Mouse (Mus musculus) layer of hippocampus, adult 8-10 months (tissue): ENCODE measurements at regions not wholly inside any gene's neighbourhood (a gene's known extent, or its start where the extent isn't known, plus 50 kb on each side); places are given as distances from the start of the nearest gene placed in this dataset.
"Not testable (repeated sequence)": the region's sequence is repeated elsewhere in the genome, so short reads cannot be mapped to it uniquely, and the experiment has no call there.

Source experiments
- DNase-seq, 2 experiments: peaks; one replicate each; pipeline ENCODE4 v3.0.0; 2022; ENCODE audit warnings: low spot score in 2 of 2

DNA sequence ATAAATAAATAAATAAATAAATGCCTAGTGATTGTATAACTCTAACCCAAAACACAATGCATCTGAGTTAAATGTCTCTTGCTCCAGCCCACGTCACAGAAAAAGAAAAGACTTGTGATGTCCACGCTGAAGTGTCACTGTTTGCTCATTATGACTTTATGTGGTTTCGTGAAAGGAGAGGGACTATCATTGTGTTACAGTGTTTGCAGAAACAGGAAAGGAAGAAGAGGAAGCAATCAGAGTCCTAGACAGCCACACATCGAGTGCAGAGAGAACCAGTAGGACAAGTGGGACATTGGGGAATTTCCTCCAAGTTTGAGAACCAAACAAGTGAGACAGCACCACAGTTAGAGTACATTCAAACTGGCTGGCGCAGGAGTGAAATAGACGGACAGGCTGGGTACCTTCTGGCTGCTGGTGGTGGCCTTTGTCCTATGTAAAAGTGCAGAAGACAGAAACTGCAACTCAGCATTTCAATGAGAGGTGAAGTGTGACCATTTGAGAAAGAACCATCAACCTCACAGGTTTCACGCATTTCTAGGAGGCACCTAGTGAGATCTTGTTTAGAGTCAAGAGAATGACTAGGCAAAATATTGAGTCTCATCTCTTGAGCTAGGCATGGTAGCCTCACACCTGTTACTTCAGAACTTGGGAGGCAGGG lies 59.6 kb downstream of the Fasl start:
- DNase-seq = no peak

GRCm38 (mm10) chr1:161727357-161727756 lies 60.9 kb downstream of the Fasl start:
- DNase-seq = not testable (repeated sequence)

- not testable (repeated sequence) for DNase-seq
These were observed 62.2 kb downstream of the Fasl start for GRCm38 (mm10) chr1:161726098-161726497.

GRCm38 (mm10) chr1:161719876-161720275 lies 68.4 kb downstream of the Fasl start:
- DNase-seq = no peak

- no peak for DNase-seq
These were observed 70.0 kb downstream of the Fasl start for GRCm38 (mm10) chr1:161718254-161718653.

- DNase-seq = peak; percentile 11 to 45
These were observed 75.4 kb downstream of the Fasl start for GRCm38 (mm10) chr1:161712918-161713317.

GRCm38 (mm10) chr1:161712283-161712682 lies 76.0 kb downstream of the Fasl start:
- DNase-seq = no peak

DNA sequence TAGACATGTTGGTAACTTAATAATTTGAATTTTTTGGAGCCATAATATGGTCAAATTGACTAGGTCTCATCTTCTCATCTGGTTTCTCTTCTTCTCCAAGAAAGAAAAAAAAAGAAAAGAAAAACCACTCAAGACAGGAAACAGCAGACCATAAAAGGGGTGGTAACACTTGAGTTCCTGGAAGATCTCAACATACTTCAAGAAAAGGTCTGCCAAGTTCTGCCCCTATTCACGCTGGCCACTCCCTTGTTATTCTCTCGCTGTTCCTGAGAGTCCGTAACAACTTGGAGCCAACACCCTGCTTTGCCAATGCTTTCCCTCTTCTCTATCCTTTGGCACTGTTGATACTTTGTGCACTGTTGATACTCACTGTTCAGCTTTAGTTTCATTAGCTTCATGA lies 81.2 kb downstream of the Fasl start:
- no peak for DNase-seq

- no peak for DNase-seq
These were observed 83.3 kb downstream of the Fasl start for GRCm38 (mm10) chr1:161704961-161705360.

- DNase-seq = no peak
These were observed 83.8 kb downstream of the Fasl start for GRCm38 (mm10) chr1:161704527-161704926.

- no peak for DNase-seq
These were observed 92.4 kb downstream of the Fasl start for GRCm38 (mm10) chr1:161695886-161696285.

GRCm38 (mm10) chr1:161693768-161694160 lies 94.5 kb downstream of the Fasl start:
- DNase-seq = no peak

- DNase-seq = no peak
These were observed 95.2 kb downstream of the Fasl start for GRCm38 (mm10) chr1:161692836-161693767.

- DNase-seq = no peak
These were observed 99.3 kb downstream of the Fasl start for GRCm38 (mm10) chr1:161688946-161689345.

- DNase-seq = peak in 1 of 2 experiments; percentile 53
These were observed 100.7 kb downstream of the Fasl start for GRCm38 (mm10) chr1:161687548-161687947.

GRCm38 (mm10) chr1:161680558-161680957 lies 107.7 kb downstream of the Fasl start:
- DNase-seq = no peak

DNA sequence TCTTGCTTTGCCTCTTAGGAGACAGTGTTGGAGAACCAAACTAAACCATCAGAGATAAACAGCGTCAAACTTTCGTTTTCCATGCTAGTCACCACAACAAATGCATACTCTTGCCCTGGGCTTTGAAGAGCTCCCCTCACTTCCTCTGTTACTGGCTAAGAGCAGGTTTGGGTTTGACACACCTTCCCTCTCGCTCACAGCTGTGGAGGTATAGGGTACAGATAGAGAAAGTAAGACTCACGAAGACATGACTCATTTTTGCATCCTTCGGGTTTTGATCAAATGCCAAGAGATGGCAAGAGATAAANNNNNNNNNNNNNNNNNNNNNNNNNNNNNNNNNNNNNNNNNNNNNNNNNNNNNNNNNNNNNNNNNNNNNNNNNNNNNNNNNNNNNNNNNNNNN lies 117.4 kb downstream of the Fasl start:
- DNase-seq = no peak

- DNase-seq = no peak
These were observed 124.0 kb downstream of the Fasl start for GRCm38 (mm10) chr1:161664321-161664720.

- DNase-seq = no peak
These were observed 124.9 kb downstream of the Fasl start for GRCm38 (mm10) chr1:161663351-161663750.

GRCm38 (mm10) chr1:161662241-161662640 lies 126.1 kb downstream of the Fasl start:
- DNase-seq = peak in 1 of 2 experiments; percentile 13

- DNase-seq = no peak
These were observed 130.8 kb downstream of the Fasl start for GRCm38 (mm10) chr1:161657511-161657910.

GRCm38 (mm10) chr1:161649387-161649786 lies 138.9 kb downstream of the Fasl start:
- DNase-seq = no peak

DNA sequence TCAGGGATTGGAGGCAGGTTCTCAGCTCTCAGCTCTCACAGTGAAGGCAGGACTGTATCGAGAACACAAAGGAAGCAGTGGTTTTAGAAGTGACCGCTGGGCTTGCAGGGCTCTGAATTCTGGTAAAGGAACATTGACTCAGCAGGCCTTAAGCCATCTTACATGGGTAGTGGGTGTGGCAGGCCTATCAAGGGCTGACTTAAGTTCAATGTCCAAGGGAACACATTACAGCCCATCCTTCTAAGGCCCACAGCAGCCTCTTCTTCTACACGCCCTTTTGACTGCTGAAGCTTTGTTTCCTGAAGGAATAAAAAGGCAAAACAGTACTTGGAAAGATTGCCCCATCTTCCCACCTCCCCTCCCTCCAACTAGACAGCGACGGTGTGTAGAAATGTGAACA lies 137.6 kb downstream of the Tnfsf18 start:
- no peak for DNase-seq
